Mouse (Mus musculus): ENCODE data around the gene Gm5460. TPM values are rescaled to one million over a fixed set of nuclear protein-coding genes. Genes with fewer than 3 reads are reported as not detected.

Gene Gm5460
- polyA plus RNA-seq (2015; fragmentation: Nextera tagmentation; extraction: Ambion mirVana) = not detected in 2 replicates

- Histone ChIP-seq H3K36me3 (ENCODE audit: control insufficient read depth, insufficient read depth) (no peaks in the 10 kb centered on the region), H3K4me1 (replicated peaks; ENCODE audit: control insufficient read depth, insufficient read depth, low read length) (no peaks in the 10 kb centered on the region), H3K27ac (ENCODE audit: low read depth, low read length) (no peak within 1 kb of the TSS), H3K4me3 (ENCODE audit: low read depth, low read length) (no peak within 1 kb of the TSS), H3K27me3 (replicated peaks; ENCODE audit: control insufficient read depth, insufficient read depth, low read length) (no peaks in the 10 kb centered on the region), H3K9me3 (ENCODE audit: control insufficient read depth) (no peaks in the 10 kb centered on the region), H3K4me2 (replicated peaks; ENCODE audit: low read depth) (no peak within 1 kb of the TSS), H3K9ac (ENCODE audit: low read depth, low read length) (no peak within 1 kb of the TSS)
- ATAC-seq = no peak
- no peak for TF ChIP-seq CTCF (IDR thresholded peaks at IDR 0.05; ENCODE audit: low read depth)
- WGBS = 95% methylated on average over 4 of the region's 4 CpGs
Measured at GRCm38 (mm10) chr14:34016381-34016780, at the start of gene Gm5460. Gene Gm5460 (plus strand): TSS chr14:34016758.

DNA sequence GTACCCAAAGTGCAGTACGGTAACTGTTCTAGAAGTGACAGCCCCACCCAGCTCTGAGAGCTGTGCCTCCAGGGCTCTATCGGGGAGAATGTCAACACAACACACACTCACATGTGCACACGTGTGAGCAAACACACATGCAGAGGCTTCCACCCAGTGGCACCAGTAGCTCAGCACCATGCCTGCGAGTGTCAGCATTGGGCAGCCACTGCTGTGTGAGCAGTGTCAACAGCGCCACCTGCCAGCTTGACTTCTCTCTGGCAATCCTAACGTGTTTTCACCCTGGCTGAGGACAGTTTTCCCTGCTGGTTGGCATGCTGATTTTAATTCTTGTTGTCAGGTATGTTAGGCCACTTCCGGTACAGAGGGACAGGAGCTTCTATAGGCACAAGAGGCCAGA lies 43.9 kb upstream of the Gm5460 start:
- peak; percentile 64 for TF ChIP-seq CTCF (IDR thresholded peaks at IDR 0.05; ENCODE audit: low read depth)
- Histone ChIP-seq H3K9ac (ENCODE audit: low read depth, low read length) (no peak overlapping the region), H3K9me3 (ENCODE audit: control insufficient read depth) (no peaks in the 10 kb centered on the region), H3K4me2 (replicated peaks; ENCODE audit: low read depth) (no peak overlapping the region), H3K27ac (ENCODE audit: low read depth, low read length) (no peak overlapping the region), H3K4me1 (replicated peaks; ENCODE audit: control insufficient read depth, insufficient read depth, low read length) (no peaks in the 10 kb centered on the region), H3K27me3 (replicated peaks; ENCODE audit: control insufficient read depth, insufficient read depth, low read length) (0 out of 2 replicates have a peak, but pooled peaks cover 3% of the 10 kb centered on the region), H3K36me3 (ENCODE audit: control insufficient read depth, insufficient read depth) (no peaks in the 10 kb centered on the region), H3K4me3 (ENCODE audit: low read depth, low read length) (no peak overlapping the region)
- ATAC-seq = no peak
- WGBS = 44% methylated on average over 7 of the region's 7 CpGs

- Histone ChIP-seq H3K27me3 (replicated peaks; ENCODE audit: control insufficient read depth, insufficient read depth, low read length) (0 out of 2 replicates have a peak, but pooled peaks cover 3% of the 10 kb centered on the region), H3K9ac (ENCODE audit: low read depth, low read length) (no peak overlapping the region), H3K36me3 (ENCODE audit: control insufficient read depth, insufficient read depth) (no peaks in the 10 kb centered on the region), H3K27ac (ENCODE audit: low read depth, low read length) (no peak overlapping the region), H3K4me2 (replicated peaks; ENCODE audit: low read depth) (no peak overlapping the region), H3K4me1 (replicated peaks; ENCODE audit: control insufficient read depth, insufficient read depth, low read length) (no peaks in the 10 kb centered on the region), H3K9me3 (ENCODE audit: control insufficient read depth) (no peaks in the 10 kb centered on the region), H3K4me3 (ENCODE audit: low read depth, low read length) (no peak overlapping the region)
- ATAC-seq = no peak
- no peak for TF ChIP-seq CTCF (IDR thresholded peaks at IDR 0.05; ENCODE audit: low read depth)
- 71% methylated on average over 5 of the region's 5 CpGs for WGBS
Measured at GRCm38 (mm10) chr14:33974752-33975151, 41.8 kb upstream of the Gm5460 start.

GRCm38 (mm10) chr14:33977748-33978147 lies 38.8 kb upstream of the Gm5460 start:
- 43% methylated on average over 7 of the region's 7 CpGs for WGBS
- Histone ChIP-seq H3K36me3 (ENCODE audit: control insufficient read depth, insufficient read depth) (no peaks in the 10 kb centered on the region), H3K9me3 (ENCODE audit: control insufficient read depth) (no peaks in the 10 kb centered on the region), H3K4me3 (ENCODE audit: low read depth, low read length) (no peak overlapping the region), H3K27ac (ENCODE audit: low read depth, low read length) (no peak overlapping the region), H3K4me2 (replicated peaks; ENCODE audit: low read depth) (no peak overlapping the region), H3K27me3 (replicated peaks; ENCODE audit: control insufficient read depth, insufficient read depth, low read length) (0 out of 2 replicates have a peak, but pooled peaks cover 3% of the 10 kb centered on the region), H3K4me1 (replicated peaks; ENCODE audit: control insufficient read depth, insufficient read depth, low read length) (no peaks in the 10 kb centered on the region), H3K9ac (ENCODE audit: low read depth, low read length) (no peak overlapping the region)
- ATAC-seq = no peak
- TF ChIP-seq CTCF (IDR thresholded peaks at IDR 0.05; ENCODE audit: low read depth) = no peak

- ATAC-seq = no peak
Measured at GRCm38 (mm10) chr14:33978604-33979059, 37.9 kb upstream of the Gm5460 start, which contains the start of gene Zfp488. Gene Zfp488 (minus strand): TSS chr14:33978764.

GRCm38 (mm10) chr14:33989201-33989600 lies 27.4 kb upstream of the Gm5460 start:
- no peaks in the 10 kb centered on the region for H3K9me3 ChIP-seq (ENCODE audit: control insufficient read depth)
- H3K4me2 ChIP-seq (replicated peaks; ENCODE audit: low read depth) = no peak overlapping the region
- ATAC-seq = no peak
- no peaks in the 10 kb centered on the region for H3K27me3 ChIP-seq (replicated peaks; ENCODE audit: control insufficient read depth, insufficient read depth, low read length)
- no peaks in the 10 kb centered on the region for H3K4me1 ChIP-seq (replicated peaks; ENCODE audit: control insufficient read depth, insufficient read depth, low read length)
- no peak overlapping the region for H3K27ac ChIP-seq (ENCODE audit: low read depth, low read length)
- H3K9ac ChIP-seq (ENCODE audit: low read depth, low read length) = no peak overlapping the region
- WGBS = 49% methylated on average over 3 of the region's 3 CpGs
- no peak overlapping the region for H3K4me3 ChIP-seq (ENCODE audit: low read depth, low read length)
- no peaks in the 10 kb centered on the region for H3K36me3 ChIP-seq (ENCODE audit: control insufficient read depth, insufficient read depth)
- no peak for TF ChIP-seq CTCF (IDR thresholded peaks at IDR 0.05; ENCODE audit: low read depth)

More at GRCm38 (mm10) chr14:33978604-33979059, 37.9 kb upstream of the Gm5460 start, which contains the start of gene Zfp488:
- no peaks in the 10 kb centered on the region for H3K9me3 ChIP-seq (ENCODE audit: control insufficient read depth)
- no peak for TF ChIP-seq CTCF (IDR thresholded peaks at IDR 0.05; ENCODE audit: low read depth)
- H3K4me3 ChIP-seq (ENCODE audit: low read depth, low read length) = peak within 1 kb of the TSS; percentile 25
- WGBS = 2% methylated on average over 25 of the region's 25 CpGs
- H3K27ac ChIP-seq (ENCODE audit: low read depth, low read length) = no peak within 1 kb of the TSS
- peak within 1 kb of the TSS; percentile 54 for H3K4me2 ChIP-seq (replicated peaks; ENCODE audit: low read depth)
- H3K4me1 ChIP-seq (replicated peaks; ENCODE audit: control insufficient read depth, insufficient read depth, low read length) = no peaks in the 10 kb centered on the region
- no peak within 1 kb of the TSS for H3K9ac ChIP-seq (ENCODE audit: low read depth, low read length)
- H3K36me3 ChIP-seq (ENCODE audit: control insufficient read depth, insufficient read depth) = no peaks in the 10 kb centered on the region
- H3K27me3 ChIP-seq (replicated peaks; ENCODE audit: control insufficient read depth, insufficient read depth, low read length) = 0 out of 2 replicates have a peak, but pooled peaks cover 3% of the 10 kb centered on the region
